Mouse (Mus musculus) lung, postnatal 36 days (tissue): ENCODE measurements at regions not wholly inside any gene's neighbourhood (a gene's known extent, or its start where the extent isn't known, plus 50 kb on each side); places are given as distances from the start of the nearest gene placed in this dataset.

Experiments
- DNase-seq: peaks from one replicate; pipeline ENCODE4 v3.0.0; 2022; ENCODE audit warnings: mixed read lengths

- DNase-seq, result no peak
Observed at GRCm38 (mm10) chrX:146428506-146428905, 533.8 kb upstream of the Htr2c start.

DNA sequence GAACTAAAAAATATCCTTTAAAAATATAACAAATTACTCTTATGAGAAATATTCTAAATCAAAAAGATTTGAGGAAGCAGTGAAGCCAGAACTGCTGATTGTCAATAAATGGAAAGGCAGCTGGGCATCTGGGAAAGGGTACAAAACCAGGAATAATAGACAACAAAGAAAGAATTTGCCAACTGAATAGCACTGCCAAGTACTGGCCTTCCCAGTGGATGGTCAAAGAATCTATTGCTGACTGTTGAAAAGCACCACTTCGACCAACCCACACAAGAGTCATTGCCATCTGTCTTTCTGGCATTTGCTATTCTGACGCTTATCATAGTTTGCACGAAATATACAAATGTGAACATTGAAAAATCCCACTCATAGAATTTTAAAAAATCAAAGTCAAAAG, 502.4 kb upstream of the Htr2c start:
- DNase-seq, result no peak

DNA sequence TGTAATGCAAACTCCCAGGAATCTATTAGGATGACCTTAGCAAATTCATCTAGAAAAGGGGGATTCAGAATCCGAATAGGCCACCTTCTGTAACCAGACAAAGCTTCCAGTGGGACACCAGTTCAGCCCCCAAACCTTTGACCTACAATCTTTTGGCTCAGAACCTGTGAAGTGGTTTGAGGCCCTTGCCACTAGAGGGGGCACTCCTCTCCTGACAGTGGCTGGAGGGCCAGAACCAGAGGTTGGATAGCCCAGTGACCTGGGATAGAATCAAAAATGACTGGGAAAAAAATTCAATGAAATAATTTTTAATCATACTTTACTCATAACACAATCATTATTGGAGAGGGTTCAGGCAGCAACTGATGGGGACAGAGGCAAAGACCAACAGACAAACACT, 484.7 kb upstream of the Htr2c start:
- no peak for DNase-seq

- peak; percentile 1 for DNase-seq
Observed at GRCm38 (mm10) chrX:146512492-146512891, 449.8 kb upstream of the Htr2c start.

DNA sequence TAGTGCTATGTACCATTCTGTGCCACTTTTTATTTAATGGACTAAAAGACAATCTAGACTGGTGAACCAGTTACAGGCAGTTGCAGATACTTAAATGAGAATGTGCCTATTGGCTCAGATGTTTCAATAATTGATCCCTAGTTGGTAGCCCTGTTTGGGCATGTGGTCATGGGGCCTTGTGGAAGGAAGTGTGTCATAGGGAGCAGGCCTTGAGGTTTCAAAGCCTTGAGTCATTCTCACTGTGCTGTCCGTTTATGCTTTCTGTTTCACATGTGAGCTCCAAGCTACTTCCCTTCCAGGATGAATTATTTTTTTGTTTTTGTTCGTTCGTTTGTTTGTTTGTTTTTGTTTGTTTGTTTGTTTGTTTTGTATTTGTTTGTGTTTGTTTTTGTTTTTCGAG, 449.1 kb upstream of the Htr2c start:
- DNase-seq, result no peak

GRCm38 (mm10) chrX:146528775-146529174, 433.5 kb upstream of the Htr2c start:
- no peak for DNase-seq

GRCm38 (mm10) chrX:146537811-146538210, 424.5 kb upstream of the Htr2c start:
- no peak for DNase-seq

- no peak for DNase-seq
Observed at GRCm38 (mm10) chrX:146558606-146559005, 403.7 kb upstream of the Htr2c start.
